ENCODE assay signal across 20 mouse cellular contexts in the genomic region with DNA sequence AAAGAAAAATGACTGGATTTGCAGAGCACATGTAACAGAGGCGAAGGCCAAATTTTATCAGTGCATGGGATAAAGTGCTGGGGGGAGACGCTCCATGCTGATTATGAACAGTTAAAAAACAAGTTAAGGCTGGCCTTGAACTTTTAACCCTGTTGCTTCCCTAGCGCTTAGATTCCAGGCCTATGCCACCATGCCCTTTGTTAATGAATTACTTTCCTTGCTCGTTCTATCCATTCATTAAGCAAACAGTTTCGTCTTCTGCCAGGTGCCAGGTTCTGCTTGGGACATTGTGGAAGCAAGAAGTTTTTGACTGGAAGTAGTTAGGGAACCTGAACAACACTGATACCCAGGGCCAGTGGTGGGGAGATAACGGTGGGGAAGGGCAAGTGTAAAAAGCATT. TPM values are rescaled to one million over a fixed set of nuclear protein-coding genes. Genes with fewer than 3 reads are reported as not detected.
"Had no signal": no experiment of that assay in that cellular context is flagged by ENCODE, and none has a peak within 500 bp of the region (broad histone marks: within the 10 kb centered on the region; RNA-seq: fewer than 3 reads in every experiment).

No protein-coding gene starts in this region.

- H3K4me2 ChIP-seq: lung, embryonic 14.5 days; midbrain, embryonic 12.5 days; neural tube, embryonic 13.5 days; neural tube, embryonic 15.5 days had no signal

- DNase-seq: lung, adult 18-20 months; lung, embryonic 14.5 days; lung, postnatal 10 days; lung, postnatal 4 days; midbrain, embryonic 14.5 days; retina, postnatal 1 day; right cerebral cortex, adult 18-20 months; right cerebral cortex, postnatal 25 days; right cerebral cortex, postnatal 4 days; spleen, adult 18-20 months; thymus, adult 2 months; thymus, postnatal 25 days; thymus, postnatal 4 days had no signal

- H3K9ac ChIP-seq: lung, embryonic 14.5 days; midbrain, embryonic 12.5 days; neural tube, embryonic 13.5 days; neural tube, embryonic 15.5 days had no signal

- H3K27me3 ChIP-seq: midbrain, embryonic 12.5 days; neural tube, embryonic 13.5 days; neural tube, embryonic 15.5 days had no signal

- ATAC-seq: midbrain, embryonic 16.5 days had no signal

- H3K4me1 ChIP-seq: midbrain, embryonic 12.5 days; neural tube, embryonic 15.5 days had no signal

- H3K27ac ChIP-seq: midbrain, embryonic 10.5 days; midbrain, embryonic 12.5 days; neural tube, embryonic 13.5 days; neural tube, embryonic 15.5 days had no signal

- H3K4me3 ChIP-seq: midbrain, embryonic 10.5 days; midbrain, embryonic 12.5 days; myocyte; neural tube, embryonic 13.5 days; neural tube, embryonic 15.5 days had no signal

- H3K36me3 ChIP-seq: midbrain, embryonic 10.5 days; midbrain, embryonic 12.5 days; neural tube, embryonic 13.5 days had no signal

- H3K9me3 ChIP-seq: midbrain, embryonic 10.5 days; midbrain, embryonic 12.5 days; neural tube, embryonic 13.5 days; neural tube, embryonic 15.5 days had no signal

RNA-seq across cellular contexts. Expression of a gene that starts 23.7 kb away (rescaled TPM):
- total RNA-seq: megakaryocyte-erythroid progenitor cell, adult 5-6 weeks had no signal
